Comparison of ENCODE assay signal across 12 mouse cellular contexts in genomic region chr12:39326157-39326556, GRCm38 (mm10).
DNase-seq lines count a peak whose midpoint lies in the region; TF ChIP-seq lines count a peak whose summit lies in the region.
"Had no signal": no experiment of that assay in that cellular context is flagged by ENCODE, and none has a peak within 500 bp of the region (broad histone marks: within the 10 kb centered on the region; RNA-seq: fewer than 3 reads in every experiment).

No protein-coding gene starts in this region.

- H3K4me3 ChIP-seq in gastrocnemius, adult 2 months, result no peak overlapping the region
- no peak overlapping the region for H3K4me3 ChIP-seq in cerebellum, adult 2 months (replicated peaks; ENCODE audit: insufficient read depth, low read depth, low read length)
- H3K4me3 ChIP-seq: embryonic facial prominence, embryonic 12.5 days; midbrain, embryonic 12.5 days had no signal

- intact Hi-C loops in gastrocnemius, adult 2 months (cut with DNase I), result no loop called here
- intact Hi-C loops in gastrocnemius, postnatal 36 days (cut with DNase I), result no loop called here

- no peak for TF ChIP-seq POLR2A in cerebellum, adult 2 months (IDR thresholded peaks at IDR 0.05; ENCODE audit: borderline replicate concordance, insufficient read depth, low read length)

- DNase-seq in gastrocnemius, adult 2 months, result peak; percentile 20
- no peak for DNase-seq in gastrocnemius, postnatal 36 days
- peak; percentile 2 for DNase-seq in 3T3-L1 (ENCODE audit: low read depth, low spot score)
- DNase-seq in cerebellum, adult 2 months, result peak; percentile 95 to 99
- DNase-seq in kidney, postnatal 36 days, result peak; percentile 12 to 51
- DNase-seq in thymus, postnatal 10 days (ENCODE audit: low spot score in 2 of 2), result no peak
- no peak for DNase-seq in spleen, postnatal 10 days (ENCODE audit: low spot score in 2 of 2)
- no peak for DNase-seq in right cerebral cortex, postnatal 36 days (ENCODE audit: low spot score in 2 of 2)
- DNase-seq: liver; retina, postnatal 1 day had no signal

- no peaks in the 10 kb centered on the region for H3K27me3 ChIP-seq in cerebellum, adult 2 months (ENCODE audit: control insufficient read depth, insufficient read depth, low read length)
- H3K27me3 ChIP-seq: embryonic facial prominence, embryonic 12.5 days; midbrain, embryonic 12.5 days had no signal

- 12% methylated on average over 7 of the region's 7 CpGs for WGBS in cerebellum, adult 2 months

- H3K27ac ChIP-seq in gastrocnemius, adult 2 months, result no peak overlapping the region
- no peak overlapping the region for H3K27ac ChIP-seq in cerebellum, adult 2 months (ENCODE audit: insufficient read depth, low read length)
- H3K27ac ChIP-seq: embryonic facial prominence, embryonic 12.5 days; midbrain, embryonic 12.5 days had no signal

- H3K4me1 ChIP-seq in cerebellum, adult 2 months (ENCODE audit: control insufficient read depth, insufficient read depth, low read length), result peaks cover 12% of the 10 kb centered on the region; the same call in 1 of the 2 replicates
- H3K4me1 ChIP-seq: midbrain, embryonic 12.5 days had no signal

- TF ChIP-seq CTCF in gastrocnemius, adult 2 months (IDR thresholded peaks at IDR 0.05), result no peak
- TF ChIP-seq CTCF in cerebellum, adult 2 months (IDR thresholded peaks at IDR 0.05; ENCODE audit: borderline replicate concordance, insufficient read depth, low read depth, low read length), result no peak; the same call in 1 of the 2 replicates

Comparison
In these comparisons a context has a peak if more than half of its experiments do, and no peak if none do; other contexts are left out.
1. DNase-seq: peak in gastrocnemius, adult 2 months (single experiment), 3T3-L1 (single experiment), cerebellum, adult 2 months (2 of 2) and kidney, postnatal 36 days (2 of 2); none in gastrocnemius, postnatal 36 days (0 of 2), thymus, postnatal 10 days (0 of 2), spleen, postnatal 10 days (0 of 2) and right cerebral cortex, postnatal 36 days (0 of 2).